Mouse (Mus musculus): ENCODE measurements at regions not wholly inside any gene's neighbourhood (a gene's known extent, or its start where the extent isn't known, plus 50 kb on each side); places are given as distances from the start of the nearest gene placed in this dataset.

DNA sequence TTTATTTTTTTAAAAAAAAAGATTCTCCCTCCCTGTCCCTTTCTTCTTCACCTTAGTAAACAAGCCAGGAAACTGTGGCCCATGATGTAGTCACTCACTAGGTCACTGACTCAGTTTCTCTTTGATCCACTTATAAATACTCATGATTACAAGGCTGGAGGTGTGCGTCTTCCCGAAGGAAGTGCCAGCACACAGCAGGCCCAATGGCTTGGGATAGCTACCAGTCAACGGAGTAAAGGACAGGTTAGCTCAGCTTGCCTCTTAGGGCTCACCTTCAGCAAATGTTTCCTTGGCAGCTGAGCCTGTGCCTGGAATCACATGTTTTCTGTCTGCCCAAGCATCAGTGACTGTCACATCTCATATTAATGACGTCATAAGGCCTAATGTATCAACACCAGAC is 230.8 kb upstream of the Npvf start:
- Histone ChIP-seq H3K27me3 (replicated peaks; ENCODE audit: insufficient read depth, low read length) (no peaks in the 10 kb centered on the region), H3K4me2 (replicated peaks; ENCODE audit: low read depth, low read length) (no peak overlapping the region), H3K9me3 (ENCODE audit: low read length) (no peaks in the 10 kb centered on the region), H3K9ac (replicated peaks; ENCODE audit: low read depth) (no peak overlapping the region), H3K4me1 (ENCODE audit: insufficient read depth, low read depth, low read length) (no peaks in the 10 kb centered on the region), H3K4me3 (ENCODE audit: low read depth, low read length) (no peak overlapping the region), H3K36me3 (ENCODE audit: insufficient read depth, low read length) (no peaks in the 10 kb centered on the region), H3K27ac (ENCODE audit: low read length) (no peak overlapping the region)
- TF ChIP-seq CTCF (IDR thresholded peaks at IDR 0.05) (no peak), EP300 (IDR thresholded peaks at IDR 0.05) (no peak)
- DNase-seq (ENCODE audit: low spot score) (no peak), ATAC-seq (no peak)
- WGBS, result 88% methylated on average over 4 of the region's 4 CpGs

DNA sequence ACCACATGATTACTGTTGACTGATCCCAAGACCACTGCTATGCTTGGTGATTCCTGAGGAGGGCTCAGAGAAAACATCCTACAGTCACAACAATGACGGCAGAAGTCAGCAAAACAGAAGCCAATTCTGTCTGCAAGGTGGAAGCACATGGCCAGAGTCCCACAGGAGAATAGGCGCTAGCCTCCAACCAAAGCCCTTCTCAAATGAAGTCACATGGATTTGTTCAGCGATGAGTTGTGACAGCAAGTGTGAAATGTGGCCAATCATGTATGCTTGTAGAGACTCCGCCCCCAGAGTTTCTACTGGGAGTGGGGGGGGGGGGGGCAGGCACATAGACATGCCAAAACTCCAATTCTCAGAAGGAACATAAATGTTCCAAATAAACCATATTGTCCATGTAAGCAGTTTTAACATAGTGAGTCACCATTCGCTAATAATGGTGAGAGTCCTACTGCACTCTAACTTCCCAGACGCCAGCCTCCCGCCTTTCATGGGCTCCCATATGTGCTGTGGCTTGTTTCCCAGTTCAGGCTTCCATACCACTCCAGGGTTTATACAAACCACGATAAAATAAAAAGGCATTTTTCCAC is 231.6 kb upstream of the Npvf start:
- Histone ChIP-seq H3K9me3 (ENCODE audit: low read length) (no peaks in the 10 kb centered on the region), H3K4me2 (replicated peaks; ENCODE audit: low read depth, low read length) (no peak overlapping the region), H3K4me1 (ENCODE audit: insufficient read depth, low read depth, low read length) (no peaks in the 10 kb centered on the region), H3K4me3 (ENCODE audit: low read depth, low read length) (no peak overlapping the region), H3K9ac (replicated peaks; ENCODE audit: low read depth) (no peak overlapping the region), H3K27me3 (replicated peaks; ENCODE audit: insufficient read depth, low read length) (no peaks in the 10 kb centered on the region), H3K27ac (ENCODE audit: low read length) (no peak overlapping the region), H3K36me3 (ENCODE audit: insufficient read depth, low read length) (no peaks in the 10 kb centered on the region)
- TF ChIP-seq EP300 (IDR thresholded peaks at IDR 0.05) (no peak), CTCF (IDR thresholded peaks at IDR 0.05) (no peak)
- DNase-seq (ENCODE audit: low spot score) (no peak), ATAC-seq (no peak)
- 84% methylated on average over 8 of the region's 8 CpGs for WGBS

DNA sequence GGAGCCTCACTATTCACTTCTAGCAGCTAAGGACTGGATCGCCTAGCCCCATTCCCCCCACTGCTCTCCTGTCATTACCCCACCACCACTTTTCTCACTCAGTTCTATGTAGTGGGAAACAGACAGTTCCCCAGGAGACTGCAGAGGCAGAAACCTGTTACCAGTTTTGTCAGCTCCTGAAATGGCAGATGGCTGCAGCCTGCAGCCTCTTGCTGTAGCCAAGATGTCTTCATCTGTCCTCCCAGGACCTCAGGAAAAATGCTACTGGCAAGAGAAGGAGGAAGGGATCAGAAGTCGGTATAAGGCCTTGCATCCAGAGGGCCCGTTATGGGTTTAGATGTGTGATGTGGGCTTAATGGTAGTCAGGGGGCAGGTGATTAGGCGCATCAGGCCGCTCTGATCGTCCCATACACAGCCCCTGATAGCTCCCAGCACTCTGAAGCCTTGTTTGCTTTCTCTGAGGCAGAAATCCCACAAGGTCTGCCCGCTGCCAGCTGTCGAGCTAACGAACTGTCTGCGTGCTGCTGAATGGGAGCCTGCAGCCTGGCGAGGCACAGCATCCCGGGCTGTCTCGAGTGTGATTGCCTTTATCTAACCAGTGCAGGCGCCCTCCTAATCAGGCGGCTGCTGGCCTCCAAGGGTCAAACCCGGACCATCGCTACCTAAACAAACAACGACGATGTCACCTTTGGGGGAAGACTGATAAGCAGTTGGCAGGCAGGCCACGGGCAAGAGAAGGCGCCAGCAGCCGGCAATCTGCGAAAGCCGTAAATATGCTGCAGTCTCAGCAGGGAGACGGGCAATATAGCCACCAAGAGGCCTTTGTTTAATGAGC is 236.3 kb upstream of the Npvf start:
- H3K27ac ChIP-seq (ENCODE audit: low read length), result no peak overlapping the region
- no peaks in the 10 kb centered on the region for H3K4me1 ChIP-seq (ENCODE audit: insufficient read depth, low read depth, low read length)
- H3K9me3 ChIP-seq (ENCODE audit: low read length), result no peaks in the 10 kb centered on the region
- WGBS, result 10% methylated on average over 25 of the region's 25 CpGs
- H3K27me3 ChIP-seq (replicated peaks; ENCODE audit: insufficient read depth, low read length), result no peaks in the 10 kb centered on the region
- H3K4me3 ChIP-seq (ENCODE audit: low read depth, low read length), result no peak overlapping the region
- DNase-seq (ENCODE audit: low spot score) (peak; percentile 20), ATAC-seq (peak; percentile 73)
- no peak overlapping the region for H3K4me2 ChIP-seq (replicated peaks; ENCODE audit: low read depth, low read length)
- no peak for TF ChIP-seq EP300 (IDR thresholded peaks at IDR 0.05)
- TF ChIP-seq CTCF (IDR thresholded peaks at IDR 0.05), result no peak
- H3K9ac ChIP-seq (replicated peaks; ENCODE audit: low read depth), result no peak overlapping the region
- H3K36me3 ChIP-seq (ENCODE audit: insufficient read depth, low read length), result no peaks in the 10 kb centered on the region

DNA sequence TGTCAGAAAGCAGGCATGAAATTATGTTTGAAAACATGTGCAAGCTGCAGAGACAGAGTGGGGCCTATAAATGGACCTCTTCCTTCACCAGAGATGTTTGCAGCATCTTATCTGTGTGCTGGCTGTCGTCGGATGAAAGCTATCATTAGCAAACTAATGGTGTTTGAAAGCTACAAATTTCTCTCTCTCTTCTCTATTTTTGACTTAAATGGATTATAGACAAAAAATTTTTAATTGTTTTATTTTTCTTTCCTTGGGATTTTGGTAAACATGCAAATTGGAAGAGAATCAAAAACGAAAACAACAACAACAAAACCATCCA is 236.9 kb upstream of the Npvf start:
- H3K4me3 ChIP-seq (ENCODE audit: low read depth, low read length), result no peak overlapping the region
- H3K9me3 ChIP-seq (ENCODE audit: low read length), result no peaks in the 10 kb centered on the region
- H3K4me1 ChIP-seq (ENCODE audit: insufficient read depth, low read depth, low read length), result no peaks in the 10 kb centered on the region
- no peak overlapping the region for H3K9ac ChIP-seq (replicated peaks; ENCODE audit: low read depth)
- WGBS, result 34% methylated on average over 3 of the region's 3 CpGs
- no peak for DNase-seq (ENCODE audit: low spot score)
- TF ChIP-seq CTCF (IDR thresholded peaks at IDR 0.05) (no peak), EP300 (IDR thresholded peaks at IDR 0.05) (no peak)
- no peak overlapping the region for H3K27ac ChIP-seq (ENCODE audit: low read length)
- ATAC-seq, result no peak
- H3K36me3 ChIP-seq (ENCODE audit: insufficient read depth, low read length), result no peaks in the 10 kb centered on the region
- H3K27me3 ChIP-seq (replicated peaks; ENCODE audit: insufficient read depth, low read length), result no peaks in the 10 kb centered on the region
- no peak overlapping the region for H3K4me2 ChIP-seq (replicated peaks; ENCODE audit: low read depth, low read length)

DNA sequence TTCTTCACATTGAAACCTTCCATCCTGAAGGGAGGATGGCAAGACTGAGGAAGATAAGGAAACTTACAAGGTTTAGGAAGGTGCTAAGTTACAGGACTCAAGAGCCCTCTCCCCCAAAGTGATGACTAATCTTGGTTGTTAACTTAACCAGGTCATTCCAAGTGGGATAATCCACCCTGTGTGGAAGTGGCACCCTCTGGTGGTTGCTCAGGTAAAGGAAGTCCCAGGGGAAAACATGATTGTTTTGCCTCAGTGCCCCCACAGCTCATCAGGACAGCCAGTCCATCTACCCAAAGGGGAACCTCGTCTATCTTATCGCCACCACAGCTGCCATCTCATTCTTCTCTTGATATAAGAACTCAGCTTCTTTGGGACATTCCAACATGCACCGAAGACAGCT is 244.6 kb upstream of the Npvf start:
- H3K4me1 ChIP-seq (ENCODE audit: insufficient read depth, low read depth, low read length), result no peaks in the 10 kb centered on the region
- TF ChIP-seq CTCF (IDR thresholded peaks at IDR 0.05), result peak; percentile 36
- TF ChIP-seq EP300 (IDR thresholded peaks at IDR 0.05), result no peak
- no peak overlapping the region for H3K4me3 ChIP-seq (ENCODE audit: low read depth, low read length)
- ATAC-seq (no peak), DNase-seq (ENCODE audit: low spot score) (no peak)
- 88% methylated on average over 3 of the region's 3 CpGs for WGBS
- H3K9me3 ChIP-seq (ENCODE audit: low read length), result no peaks in the 10 kb centered on the region
- no peak overlapping the region for H3K9ac ChIP-seq (replicated peaks; ENCODE audit: low read depth)
- H3K36me3 ChIP-seq (ENCODE audit: insufficient read depth, low read length), result no peaks in the 10 kb centered on the region
- H3K4me2 ChIP-seq (replicated peaks; ENCODE audit: low read depth, low read length), result no peak overlapping the region
- H3K27me3 ChIP-seq (replicated peaks; ENCODE audit: insufficient read depth, low read length), result no peaks in the 10 kb centered on the region
- no peak overlapping the region for H3K27ac ChIP-seq (ENCODE audit: low read length)

DNA sequence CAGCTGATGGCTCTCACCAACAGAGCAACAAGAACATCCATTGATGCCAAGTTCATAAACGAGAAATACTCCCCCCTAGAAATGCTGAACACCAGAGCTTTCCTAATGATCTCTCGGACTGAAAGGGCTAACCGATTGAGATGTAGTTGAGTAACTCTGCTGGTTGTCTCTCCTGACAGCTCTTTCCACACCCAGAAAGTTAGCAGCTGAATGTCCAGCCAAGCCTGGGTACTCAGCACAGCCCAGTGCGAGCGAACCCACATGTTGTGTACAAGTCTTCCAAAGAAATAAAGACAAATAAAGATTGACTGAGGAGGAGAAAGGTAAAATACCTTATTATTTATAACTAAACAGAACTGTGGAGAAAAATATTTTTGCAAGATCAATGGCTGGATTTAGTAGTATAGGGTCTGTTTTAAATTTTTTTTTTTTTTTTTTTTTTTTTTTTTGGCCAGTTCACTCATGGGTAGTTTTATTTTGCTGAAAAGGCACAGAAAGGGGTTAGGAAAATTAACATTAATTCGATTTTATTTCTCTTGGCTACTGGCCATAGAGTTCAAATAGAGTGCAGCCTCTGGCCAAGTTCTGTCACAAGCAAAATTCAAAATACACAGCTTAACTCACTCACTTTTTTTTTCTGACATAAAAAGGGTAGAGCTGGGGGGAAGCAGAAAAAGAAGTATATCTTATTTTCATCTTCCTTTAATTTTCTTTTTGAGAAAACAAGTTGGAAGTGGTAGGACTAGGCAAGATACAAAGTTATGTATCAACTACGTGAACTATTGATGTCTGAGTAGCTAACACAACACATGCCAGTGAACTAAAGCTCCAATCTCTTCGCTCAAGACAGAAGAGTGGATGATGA is 261.2 kb upstream of the Npvf start:
- ATAC-seq, result peak; percentile 37
- H3K9me3 ChIP-seq (ENCODE audit: low read length), result no peaks in the 10 kb centered on the region

More for the DNA sequence above, 261.2 kb upstream of the Npvf start:
- Histone ChIP-seq H3K36me3 (ENCODE audit: insufficient read depth, low read length) (no peaks in the 10 kb centered on the region), H3K27me3 (replicated peaks; ENCODE audit: insufficient read depth, low read length) (no peaks in the 10 kb centered on the region), H3K4me2 (replicated peaks; ENCODE audit: low read depth, low read length) (no peak overlapping the region), H3K4me3 (ENCODE audit: low read depth, low read length) (no peak overlapping the region), H3K4me1 (ENCODE audit: insufficient read depth, low read depth, low read length) (no peaks in the 10 kb centered on the region), H3K27ac (ENCODE audit: low read length) (no peak overlapping the region), H3K9ac (replicated peaks; ENCODE audit: low read depth) (no peak overlapping the region)
- no peak for TF ChIP-seq CTCF (IDR thresholded peaks at IDR 0.05)
- no peak for TF ChIP-seq EP300 (IDR thresholded peaks at IDR 0.05)
- 56% methylated on average over 8 of the region's 8 CpGs for WGBS
- peak; percentile 68 for DNase-seq (ENCODE audit: low spot score)

Data from lung, postnatal 0 days (tissue).